Mouse (Mus musculus) midbrain, postnatal 0 days (tissue): ENCODE measurements at regions not wholly inside any gene's neighbourhood (a gene's known extent, or its start where the extent isn't known, plus 50 kb on each side); places are given as distances from the start of the nearest gene placed in this dataset.

Experiments
- ATAC-seq: fragments of 200-750 bp; cut with Nextera tagmentation; 2 replicates; pipeline ENCODE4 v1.8.0; 2017; ENCODE audit warnings: moderate number of reproducible peaks, mild to moderate bottlenecking, moderate TSS enrichment, moderate library complexity; ENCODE audit not compliant: low FRiP score
- DNase-seq: peaks from one replicate; pipeline ENCODE4 v3.0.0-alpha.2; 2015; ENCODE audit warnings: low spot score
- H3K27ac ChIP-seq: fragments of 300-500 bp; sonication (generic); 2 replicates; pipeline ENCODE4 v1.5.1; 2014; ENCODE audit warnings: low read depth, mild to moderate bottlenecking, low read length, mixed read lengths
- H3K27me3 ChIP-seq: fragments of 300-500 bp; sonication (generic); 2 replicates; pipeline ENCODE4 v1.6.1; 2014; ENCODE audit warnings: low read length, control low read depth, mixed read lengths; ENCODE audit not compliant: insufficient read depth
- H3K36me3 ChIP-seq: fragments of 300-500 bp; sonication (generic); 2 replicates; pipeline ENCODE4 v1.6.1; 2014; ENCODE audit warnings: low read length, control low read depth, mixed read lengths; ENCODE audit not compliant: insufficient read depth
- H3K4me1 ChIP-seq: fragments of 300-500 bp; sonication (generic); 2 replicates; pipeline ENCODE4 v1.6.1; 2014; ENCODE audit warnings: mild to moderate bottlenecking, control low read depth, antibody characterized with exemption, low read length, mixed read lengths; ENCODE audit not compliant: insufficient read depth
- H3K4me2 ChIP-seq: fragments of 300-500 bp; sonication (generic); 2 replicates; pipeline ENCODE4 v1.6.1; 2014; ENCODE audit warnings: low read depth, mild to moderate bottlenecking, low read length, mixed read lengths; ENCODE audit not compliant: poor library complexity, severe bottlenecking
- H3K4me3 ChIP-seq: fragments of 300-500 bp; sonication (generic); 2 replicates; pipeline ENCODE4 v1.5.1; 2014; ENCODE audit warnings: low read depth, mild to moderate bottlenecking, low read length, moderate library complexity
- H3K9ac ChIP-seq: fragments of 300-500 bp; sonication (generic); replicated peaks from 2 replicates; pipeline ENCODE4 v1.6.1; 2014; ENCODE audit warnings: mild to moderate bottlenecking, low read length, moderate library complexity, mixed read lengths; ENCODE audit not compliant: poor library complexity, severe bottlenecking
- H3K9me3 ChIP-seq: fragments of 300-500 bp; sonication (generic); 2 replicates; pipeline ENCODE4 v1.6.1; 2016; ENCODE audit warnings: low read length, control low read depth
- CTCF ChIP-seq: IDR thresholded peaks from 2 replicates; pipeline ENCODE4 v1.5.1; 2016; ENCODE audit warnings: antibody characterized with exemption, mild to moderate bottlenecking
- WGBS: fragments of 180-500 bp; shearing (Covaris S2); extraction: QIAGEN DNeasy Blood & Tissue Kit; methylation state at CpG from one replicate; pipeline ENCODE4 v1.1.7; 2014; 5-methylcytosine and 5-hydroxymethylcytosine counted together

DNA sequence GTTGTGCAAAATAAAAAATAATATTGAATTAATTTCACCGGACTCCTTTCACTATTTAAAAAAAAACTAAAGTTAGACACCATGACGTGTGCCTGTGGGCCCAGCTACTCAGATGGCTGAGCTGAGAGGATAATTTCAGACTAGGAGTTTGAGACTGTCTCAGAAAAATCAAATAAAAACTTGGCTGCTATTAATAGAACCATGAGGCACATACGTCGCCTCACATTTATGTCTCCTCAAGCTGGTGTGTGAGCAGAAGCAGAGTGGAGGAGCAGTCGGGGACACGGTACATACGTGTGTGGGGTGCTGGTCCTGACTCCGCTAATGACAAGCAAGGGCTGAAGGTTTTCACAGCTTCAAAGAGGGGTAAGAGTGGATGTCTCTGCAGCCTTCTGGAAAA, 52.8 kb upstream of the Dmrtb1 start:
- ATAC-seq (no peak), DNase-seq (no peak)
- Histone ChIP-seq H3K9me3 (no peaks in the 10 kb centered on the region), H3K27ac (no peak overlapping the region), H3K9ac (no peak overlapping the region), H3K36me3 (no peaks in the 10 kb centered on the region), H3K27me3 (no peaks in the 10 kb centered on the region), H3K4me3 (no peak overlapping the region), H3K4me2 (no peak overlapping the region), H3K4me1 (no peaks in the 10 kb centered on the region; the same call in 1 of the 2 replicates)
- TF ChIP-seq CTCF = no peak
- WGBS = 87% methylated on average over 8 of the region's 8 CpGs

DNA sequence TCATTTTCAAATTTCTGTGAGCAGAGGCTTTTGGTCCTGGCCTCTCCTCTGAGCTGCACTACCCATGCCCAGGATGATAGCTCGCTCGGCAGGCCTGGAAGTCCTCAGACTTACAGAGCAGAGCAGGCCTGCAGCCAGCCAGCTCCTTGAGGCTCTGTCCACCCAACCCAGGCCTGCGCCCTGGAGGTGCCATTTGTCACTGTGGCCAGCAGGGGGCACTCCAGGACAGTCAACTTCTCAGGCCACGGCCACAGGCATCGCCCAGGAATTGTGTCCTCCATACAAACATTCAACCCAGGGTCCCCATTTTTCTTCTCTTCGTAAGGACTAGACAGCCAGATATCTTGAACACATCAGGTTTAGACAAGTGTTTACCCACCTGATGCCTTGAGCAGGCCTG, 53.9 kb upstream of the Dmrtb1 start:
- no peaks in the 10 kb centered on the region for H3K9me3 ChIP-seq
- ATAC-seq = peak; percentile 79
- H3K27me3 ChIP-seq = no peaks in the 10 kb centered on the region
- H3K4me3 ChIP-seq = no peak overlapping the region
- H3K36me3 ChIP-seq = no peaks in the 10 kb centered on the region
- peak; percentile 97 for TF ChIP-seq CTCF
- no peaks in the 10 kb centered on the region; the same call in 1 of the 2 replicates for H3K4me1 ChIP-seq
- WGBS = 8% methylated on average over 6 of the region's 6 CpGs
- H3K9ac ChIP-seq = no peak overlapping the region
- DNase-seq = peak; percentile 88
- no peak overlapping the region for H3K4me2 ChIP-seq
- no peak overlapping the region for H3K27ac ChIP-seq

DNA sequence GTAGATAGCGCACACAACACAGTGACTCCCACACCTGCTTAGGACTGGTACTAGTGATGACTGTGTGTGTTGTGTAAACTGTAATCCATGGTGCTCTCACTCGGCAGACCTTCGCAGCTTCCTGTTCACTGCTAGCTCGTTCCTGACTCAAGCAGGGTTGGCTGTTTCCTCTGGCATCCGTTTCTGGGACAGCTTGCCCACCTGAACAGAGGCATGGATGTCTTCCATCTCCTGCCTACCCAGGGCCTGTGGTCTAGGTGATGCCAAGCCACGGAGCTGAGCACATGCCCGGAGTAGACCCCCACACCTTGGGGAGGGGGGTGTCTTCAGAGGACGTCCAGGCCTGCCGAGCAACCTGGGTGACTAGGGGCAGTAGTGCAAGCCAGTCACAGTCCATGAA, 54.7 kb upstream of the Dmrtb1 start:
- no peaks in the 10 kb centered on the region for H3K27me3 ChIP-seq
- H3K4me1 ChIP-seq = no peaks in the 10 kb centered on the region; the same call in 1 of the 2 replicates
- no peak overlapping the region for H3K9ac ChIP-seq
- no peaks in the 10 kb centered on the region for H3K36me3 ChIP-seq
- no peak overlapping the region for H3K4me2 ChIP-seq
- no peak overlapping the region for H3K4me3 ChIP-seq
- DNase-seq = no peak
- no peak for TF ChIP-seq CTCF
- H3K9me3 ChIP-seq = no peaks in the 10 kb centered on the region
- no peak for ATAC-seq
- WGBS = 84% methylated on average over 9 of the region's 9 CpGs
- no peak overlapping the region for H3K27ac ChIP-seq

DNA sequence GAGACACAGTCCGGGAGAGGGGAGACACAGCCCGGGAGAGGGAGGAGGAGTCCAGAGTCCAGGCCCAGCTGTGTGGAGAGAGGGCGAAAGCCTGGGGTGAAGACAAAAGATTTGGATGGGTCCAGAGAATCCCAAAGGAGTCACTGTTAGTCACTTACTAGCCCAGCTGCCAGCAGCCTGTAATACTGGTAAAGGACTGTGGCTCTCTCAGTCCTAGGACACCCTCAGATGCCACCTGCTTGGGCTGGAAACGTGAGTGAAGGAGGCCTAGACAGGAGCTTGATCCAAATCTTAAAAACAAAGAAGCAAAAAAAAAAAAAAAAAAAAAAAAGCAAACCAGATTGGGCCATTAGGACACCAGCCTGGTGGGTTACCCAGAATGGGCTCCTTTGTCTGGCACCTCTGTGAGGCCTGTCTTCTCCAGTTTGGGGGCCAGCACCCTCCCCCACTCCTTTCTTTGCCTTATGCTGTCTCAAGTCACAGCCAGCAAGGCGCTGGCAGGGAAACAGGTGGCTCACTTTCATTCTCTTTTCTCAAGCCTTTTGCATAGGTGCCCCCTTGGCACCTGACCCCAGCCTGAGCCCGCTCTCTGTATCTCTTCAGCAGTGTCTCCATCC, 55.9 kb upstream of the Dmrtb1 start:
- 60% methylated on average over 6 of the region's 6 CpGs for WGBS
- Histone ChIP-seq H3K9ac (no peak overlapping the region), H3K4me1 (no peaks in the 10 kb centered on the region; the same call in 1 of the 2 replicates), H3K4me2 (no peak overlapping the region), H3K27ac (no peak overlapping the region), H3K9me3 (no peaks in the 10 kb centered on the region), H3K4me3 (no peak overlapping the region), H3K27me3 (no peaks in the 10 kb centered on the region), H3K36me3 (no peaks in the 10 kb centered on the region)
- no peak for ATAC-seq
- TF ChIP-seq CTCF = no peak
- peak; percentile 29 for DNase-seq

DNA sequence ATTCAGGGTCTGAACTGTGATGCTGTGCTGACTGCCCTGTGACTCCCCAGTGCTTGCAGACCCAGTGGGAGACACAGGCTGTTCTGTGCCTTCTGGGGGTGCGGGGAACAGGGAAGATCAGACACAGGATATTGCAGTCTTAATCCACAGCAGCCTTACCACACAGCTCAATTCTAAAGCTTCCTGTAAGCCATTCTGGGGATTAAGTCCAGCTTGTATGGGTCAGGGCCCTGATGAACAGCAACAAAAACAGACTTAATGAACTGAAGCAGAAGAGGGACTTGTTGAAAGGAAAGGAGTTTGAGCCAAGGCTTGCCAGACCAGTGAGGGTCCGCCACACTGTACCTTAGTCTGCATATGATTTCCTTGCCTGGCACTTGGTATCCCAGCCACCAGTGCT, 58.4 kb upstream of the Lrp8 start:
- DNase-seq = no peak
- H3K27ac ChIP-seq = no peak overlapping the region
- no peaks in the 10 kb centered on the region for H3K36me3 ChIP-seq
- H3K4me1 ChIP-seq = no peaks in the 10 kb centered on the region; the same call in 1 of the 2 replicates
- no peak overlapping the region for H3K4me2 ChIP-seq
- no peaks in the 10 kb centered on the region for H3K9me3 ChIP-seq
- no peak for ATAC-seq
- H3K27me3 ChIP-seq = no peaks in the 10 kb centered on the region
- WGBS = 51% methylated on average over 2 of the region's 2 CpGs
- H3K4me3 ChIP-seq = no peak overlapping the region
- no peak overlapping the region for H3K9ac ChIP-seq
- TF ChIP-seq CTCF = no peak

DNA sequence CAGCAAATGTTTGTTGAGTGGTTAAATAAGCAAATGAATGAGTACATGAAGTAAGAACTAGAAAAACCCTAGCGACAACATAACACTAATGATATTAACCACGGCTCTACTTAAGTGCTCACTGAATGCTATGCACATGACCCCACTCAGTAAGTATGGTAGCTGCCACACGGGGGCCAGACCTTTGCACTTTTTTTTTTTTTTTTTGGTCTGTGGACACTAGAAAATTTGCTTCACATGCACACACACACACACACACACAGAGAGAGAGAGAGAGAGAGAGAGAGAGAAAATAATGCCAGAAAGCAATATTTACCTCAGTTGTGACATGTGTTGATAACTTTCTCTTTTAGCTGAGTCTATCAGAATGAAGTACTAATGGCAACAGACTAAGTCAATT, 55.7 kb upstream of the Lrp8 start:
- Histone ChIP-seq H3K4me3 (no peak overlapping the region), H3K9ac (no peak overlapping the region), H3K27me3 (no peaks in the 10 kb centered on the region), H3K36me3 (no peaks in the 10 kb centered on the region), H3K4me1 (no peaks in the 10 kb centered on the region; the same call in 1 of the 2 replicates), H3K27ac (no peak overlapping the region), H3K4me2 (no peak overlapping the region), H3K9me3 (no peaks in the 10 kb centered on the region)
- ATAC-seq (no peak), DNase-seq (no peak)
- WGBS = 70% methylated on average over 3 of the region's 3 CpGs
- TF ChIP-seq CTCF = no peak
